Mouse (Mus musculus): ENCODE data around the gene St3gal5.
A peak's percentile ranks its signal among the peaks of the same experiment; 100 is the strongest.
"Not testable (repeated sequence)": the region's sequence is repeated elsewhere in the genome, so short reads cannot be mapped to it uniquely, and the experiment has no call there.

Gene St3gal5

GRCm38 (mm10) chr6:72097181-72097995 is at the start of gene St3gal5:
Gene St3gal5 (plus strand): TSS chr6:72097592.
- peak; percentile 81 for ATAC-seq (ENCODE audit: insufficient number of reproducible peaks, low FRiP score, low TSS enrichment)

GRCm38 (mm10) chr6:72048643-72049042 is 48.7 kb upstream of the St3gal5 start:
- ATAC-seq (ENCODE audit: insufficient number of reproducible peaks, low FRiP score, low TSS enrichment): no peak

- ATAC-seq (ENCODE audit: insufficient number of reproducible peaks, low FRiP score, low TSS enrichment): no peak
Measured at GRCm38 (mm10) chr6:72049941-72050340, 47.5 kb upstream of the St3gal5 start.

- ATAC-seq (ENCODE audit: insufficient number of reproducible peaks, low FRiP score, low TSS enrichment): no peak
Measured at GRCm38 (mm10) chr6:72050827-72051226, 46.6 kb upstream of the St3gal5 start.

GRCm38 (mm10) chr6:72051247-72051646 is 46.1 kb upstream of the St3gal5 start:
- no peak for ATAC-seq (ENCODE audit: insufficient number of reproducible peaks, low FRiP score, low TSS enrichment)

GRCm38 (mm10) chr6:72051757-72052156 is 45.6 kb upstream of the St3gal5 start:
- ATAC-seq (ENCODE audit: insufficient number of reproducible peaks, low FRiP score, low TSS enrichment): no peak

GRCm38 (mm10) chr6:72056548-72056947 is 40.8 kb upstream of the St3gal5 start:
- no peak for ATAC-seq (ENCODE audit: insufficient number of reproducible peaks, low FRiP score, low TSS enrichment)

GRCm38 (mm10) chr6:72058398-72058889 is 38.9 kb upstream of the St3gal5 start:
- no peak for ATAC-seq (ENCODE audit: insufficient number of reproducible peaks, low FRiP score, low TSS enrichment)

- ATAC-seq (ENCODE audit: insufficient number of reproducible peaks, low FRiP score, low TSS enrichment): not testable (repeated sequence)
Measured at GRCm38 (mm10) chr6:72060677-72061076, 36.7 kb upstream of the St3gal5 start.

GRCm38 (mm10) chr6:72063718-72064117 is 33.7 kb upstream of the St3gal5 start:
- no peak for ATAC-seq (ENCODE audit: insufficient number of reproducible peaks, low FRiP score, low TSS enrichment)

- ATAC-seq (ENCODE audit: insufficient number of reproducible peaks, low FRiP score, low TSS enrichment): no peak
Measured at GRCm38 (mm10) chr6:72065988-72066387, 31.4 kb upstream of the St3gal5 start.

- no peak for ATAC-seq (ENCODE audit: insufficient number of reproducible peaks, low FRiP score, low TSS enrichment)
Measured at GRCm38 (mm10) chr6:72068436-72068835, 29.0 kb upstream of the St3gal5 start.

- ATAC-seq (ENCODE audit: insufficient number of reproducible peaks, low FRiP score, low TSS enrichment): no peak
Measured at GRCm38 (mm10) chr6:72071281-72071870, 26.0 kb upstream of the St3gal5 start.

- no peak for ATAC-seq (ENCODE audit: insufficient number of reproducible peaks, low FRiP score, low TSS enrichment)
Measured at GRCm38 (mm10) chr6:72073781-72074180, 23.6 kb upstream of the St3gal5 start.

GRCm38 (mm10) chr6:72076512-72076911 is 20.9 kb upstream of the St3gal5 start:
- no peak for ATAC-seq (ENCODE audit: insufficient number of reproducible peaks, low FRiP score, low TSS enrichment)

- no peak for ATAC-seq (ENCODE audit: insufficient number of reproducible peaks, low FRiP score, low TSS enrichment)
Measured at GRCm38 (mm10) chr6:72078178-72078577, 19.2 kb upstream of the St3gal5 start.

GRCm38 (mm10) chr6:72081318-72082024 is 15.9 kb upstream of the St3gal5 start:
- no peak for ATAC-seq (ENCODE audit: insufficient number of reproducible peaks, low FRiP score, low TSS enrichment)

GRCm38 (mm10) chr6:72087402-72087801 is 10.0 kb upstream of the St3gal5 start:
- ATAC-seq (ENCODE audit: insufficient number of reproducible peaks, low FRiP score, low TSS enrichment): no peak

- no peak for ATAC-seq (ENCODE audit: insufficient number of reproducible peaks, low FRiP score, low TSS enrichment)
Measured at GRCm38 (mm10) chr6:72089865-72090264, 7.5 kb upstream of the St3gal5 start.

- ATAC-seq (ENCODE audit: insufficient number of reproducible peaks, low FRiP score, low TSS enrichment): no peak
Measured at GRCm38 (mm10) chr6:72091007-72091406, 6.4 kb upstream of the St3gal5 start.

- ATAC-seq (ENCODE audit: insufficient number of reproducible peaks, low FRiP score, low TSS enrichment): no peak
Measured at GRCm38 (mm10) chr6:72093121-72093520, 4.3 kb upstream of the St3gal5 start.

Measured in cerebellum, adult (tissue).